Mouse (Mus musculus) liver, embryonic 15.5 days (tissue): Measurements from ENCODE around the gene Cops4. TPM values are rescaled to one million over a fixed set of nuclear protein-coding genes. Genes with fewer than 3 reads are reported as not detected.

Experiments used
- ATAC-seq: fragments of 200-750 bp; cut with Nextera tagmentation; 2 replicates; pipeline ENCODE4 v1.8.0; 2017; ENCODE audit warnings: moderate number of reproducible peaks, mild to moderate bottlenecking, moderate library complexity; ENCODE audit not compliant: insufficient read depth
- H3K27ac ChIP-seq: fragments of 300-500 bp; sonication (generic); replicated peaks from 2 replicates; pipeline ENCODE4 v1.5.1; 2015; ENCODE audit warnings: mild to moderate bottlenecking, inconsistent platforms
- H3K27me3 ChIP-seq: fragments of 300-500 bp; sonication (generic); 2 replicates; pipeline ENCODE4 v1.6.1; 2015; ENCODE audit warnings: mild to moderate bottlenecking, inconsistent platforms
- H3K36me3 ChIP-seq: fragments of 300-500 bp; sonication (generic); replicated peaks from 2 replicates; pipeline ENCODE4 v1.6.1; 2015; ENCODE audit warnings: moderate library complexity, mild to moderate bottlenecking, inconsistent platforms
- H3K4me1 ChIP-seq: fragments of 300-500 bp; sonication (generic); replicated peaks from 2 replicates; pipeline ENCODE4 v1.6.1; 2015; ENCODE audit warnings: inconsistent platforms
- H3K4me2 ChIP-seq: fragments of 300-500 bp; sonication (generic); 2 replicates; pipeline ENCODE4 v1.6.1; 2015; ENCODE audit warnings: moderate library complexity, mild to moderate bottlenecking, inconsistent platforms
- H3K4me3 ChIP-seq: fragments of 300-500 bp; sonication (generic); replicated peaks from 2 replicates; pipeline ENCODE4 v1.5.1; 2015; ENCODE audit warnings: mild to moderate bottlenecking, inconsistent platforms
- H3K9ac ChIP-seq: fragments of 300-500 bp; sonication (generic); 2 replicates; pipeline ENCODE4 v1.6.1; 2015; ENCODE audit warnings: moderate library complexity, mild to moderate bottlenecking, inconsistent platforms
- H3K9me3 ChIP-seq: fragments of 300-500 bp; sonication (generic); replicated peaks from 2 replicates; pipeline ENCODE4 v1.6.1; 2016; ENCODE audit warnings: inconsistent platforms
- WGBS: fragments of 180-500 bp; shearing (Covaris S2); methylation state at CpG from one replicate; pipeline ENCODE4 v1.1.7; 2015; ENCODE audit warnings: mixed read lengths; ENCODE audit not compliant: insufficient replicate concordance; 5-methylcytosine and 5-hydroxymethylcytosine counted together
- polyA plus RNA-seq: library from polyadenylated mRNA; unstranded; fragments of >200 nt; fragmentation: Nextera tagmentation; extraction: Ambion mirVana; gene quantifications from 2 replicates; pipeline ENCODE4 v1.2.1, GENCODE M21; 2015

Cops4 gene
- polyA plus RNA-seq, 1 experiment from 2014 or later: 67.6 TPM

DNA sequence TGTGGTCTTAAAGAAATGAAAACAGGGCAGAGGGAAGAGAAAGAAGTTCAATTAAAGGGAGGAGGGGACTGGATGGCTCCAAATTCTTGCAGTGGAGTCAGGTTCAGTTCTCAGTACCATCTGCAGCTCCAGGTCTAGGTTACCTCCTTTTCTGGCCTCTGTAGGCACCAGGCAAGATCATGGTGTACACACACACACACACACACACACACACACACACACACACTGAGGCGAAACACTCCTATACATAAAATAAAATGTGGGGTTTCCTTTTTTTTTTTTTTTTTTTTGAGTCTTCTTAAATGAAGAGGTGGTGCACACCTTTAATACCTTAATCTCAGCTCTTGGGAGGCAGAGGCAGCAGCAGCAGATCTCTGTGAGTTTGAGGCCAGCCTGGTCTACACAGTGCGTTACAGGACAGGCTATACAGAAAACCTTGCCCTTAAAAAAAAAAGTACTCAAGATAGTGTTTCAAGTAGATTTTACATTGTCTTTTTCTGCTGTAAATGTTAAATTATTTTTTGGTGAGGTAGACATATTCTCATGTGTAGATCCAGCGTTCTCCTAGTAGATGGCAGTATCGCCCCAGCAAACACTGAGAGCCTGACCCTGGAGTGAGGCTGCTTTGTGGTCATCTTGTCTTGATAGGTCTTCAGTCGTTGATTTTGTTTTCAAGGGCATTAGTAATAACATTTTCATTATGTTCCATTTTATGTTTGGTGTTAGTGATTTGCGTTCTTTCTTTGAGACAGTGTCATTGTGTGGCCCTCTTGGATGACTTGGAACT, 28.4 kb downstream of the Cops4 start:
- H3K36me3 ChIP-seq: peaks cover 58% of the 10 kb centered on the region
- no peak overlapping the region for H3K4me2 ChIP-seq

DNA sequence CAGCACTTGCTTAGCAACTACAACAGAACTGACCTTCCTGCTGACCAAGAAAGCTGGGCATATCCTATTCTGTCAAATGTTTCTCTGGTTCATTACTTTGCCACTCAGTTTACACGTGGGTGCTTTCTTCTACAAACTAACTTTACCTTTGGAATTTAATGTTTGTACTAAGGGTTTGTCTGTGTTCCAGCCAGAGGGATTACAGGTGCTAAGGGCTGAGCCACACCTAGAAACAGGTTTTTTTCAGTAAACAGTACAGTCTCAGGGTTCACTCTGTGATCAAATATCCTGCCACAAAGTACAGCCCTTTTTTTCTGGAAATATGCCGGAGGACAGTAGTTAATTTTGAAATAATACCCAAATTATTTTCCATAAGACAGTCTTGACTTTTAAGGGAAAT, 30.1 kb downstream of the Cops4 start:
- no peaks in the 10 kb centered on the region for H3K27me3 ChIP-seq
- H3K4me2 ChIP-seq: no peak overlapping the region
- no peaks in the 10 kb centered on the region for H3K9me3 ChIP-seq
- WGBS: 74% methylated on average over 2 of the region's 2 CpGs
- H3K27ac ChIP-seq: peak overlapping the region; percentile 24; the same call in 1 of the 2 replicates
- peaks cover 42% of the 10 kb centered on the region for H3K36me3 ChIP-seq
- ATAC-seq: peak; percentile 71
- H3K4me1 ChIP-seq: peaks cover 6% of the 10 kb centered on the region; the same call in 1 of the 2 replicates
- no peak overlapping the region for H3K9ac ChIP-seq
- H3K4me3 ChIP-seq: no peak overlapping the region

More for the DNA sequence above, 28.4 kb downstream of the Cops4 start:
- WGBS: 72% methylated on average over 6 of the region's 6 CpGs
- ATAC-seq: no peak
- H3K4me3 ChIP-seq: no peak overlapping the region
- H3K9me3 ChIP-seq: no peaks in the 10 kb centered on the region
- 0 out of 2 replicates have a peak, but pooled peaks cover 3% of the 10 kb centered on the region for H3K4me1 ChIP-seq
- no peak overlapping the region for H3K27ac ChIP-seq
- H3K9ac ChIP-seq: no peak overlapping the region
- no peaks in the 10 kb centered on the region for H3K27me3 ChIP-seq

DNA sequence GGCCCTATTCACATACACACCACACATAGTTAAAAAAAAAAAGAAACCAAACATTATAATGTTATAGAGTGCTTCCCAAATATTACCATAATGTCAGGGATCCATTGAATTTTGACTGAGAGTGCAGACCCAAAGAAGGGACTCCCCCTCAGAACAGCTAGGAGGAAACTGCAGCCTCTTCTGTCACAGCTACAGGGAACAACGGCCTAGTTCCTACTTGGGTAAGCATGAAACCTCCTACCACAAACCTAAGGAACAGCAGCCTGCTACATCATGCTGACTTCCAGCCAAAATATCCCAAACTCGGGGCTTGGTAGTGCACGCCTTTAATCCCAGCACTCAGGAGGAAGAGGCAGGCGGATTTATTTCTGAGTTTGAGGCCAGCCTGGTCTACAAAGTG, 31.2 kb downstream of the Cops4 start:
- no peaks in the 10 kb centered on the region for H3K27me3 ChIP-seq
- peaks cover 33% of the 10 kb centered on the region for H3K36me3 ChIP-seq
- no peak overlapping the region for H3K27ac ChIP-seq

GRCm38 (mm10) chr5:100550151-100550550, 32.0 kb downstream of the Cops4 start:
- Histone ChIP-seq H3K27ac (no peak overlapping the region), H3K4me2 (no peak overlapping the region), H3K4me1 (peaks cover 6% of the 10 kb centered on the region; the same call in 1 of the 2 replicates), H3K4me3 (no peak overlapping the region), H3K9me3 (no peaks in the 10 kb centered on the region), H3K27me3 (no peaks in the 10 kb centered on the region), H3K36me3 (peaks cover 25% of the 10 kb centered on the region), H3K9ac (no peak overlapping the region)
- no peak for ATAC-seq
- 76% methylated on average over 1 of the region's 1 CpGs for WGBS

More for the DNA sequence above, 31.2 kb downstream of the Cops4 start:
- H3K4me2 ChIP-seq: no peak overlapping the region
- H3K9me3 ChIP-seq: no peaks in the 10 kb centered on the region
- ATAC-seq: no peak
- no peak overlapping the region for H3K4me3 ChIP-seq
- WGBS: 78% methylated on average over 4 of the region's 4 CpGs
- H3K4me1 ChIP-seq: peaks cover 6% of the 10 kb centered on the region; the same call in 1 of the 2 replicates
- H3K9ac ChIP-seq: no peak overlapping the region

- Histone ChIP-seq H3K4me2 (no peak overlapping the region), H3K4me3 (no peak overlapping the region), H3K27me3 (no peaks in the 10 kb centered on the region), H3K36me3 (peaks cover 24% of the 10 kb centered on the region), H3K9me3 (no peaks in the 10 kb centered on the region), H3K27ac (no peak overlapping the region), H3K9ac (no peak overlapping the region), H3K4me1 (peaks cover 6% of the 10 kb centered on the region; the same call in 1 of the 2 replicates)
- ATAC-seq: no peak
- 34% methylated on average over 2 of the region's 2 CpGs for WGBS
These were observed 33.8 kb downstream of the Cops4 start for GRCm38 (mm10) chr5:100551952-100552351.

GRCm38 (mm10) chr5:100553426-100553825, 35.3 kb downstream of the Cops4 start:
- WGBS: 48% methylated on average over 8 of the region's 8 CpGs
- H3K4me1 ChIP-seq: peaks cover 12% of the 10 kb centered on the region
- H3K4me3 ChIP-seq: no peak overlapping the region

GRCm38 (mm10) chr5:100557019-100557418, 38.9 kb downstream of the Cops4 start:
- no peak overlapping the region for H3K4me3 ChIP-seq
- H3K9me3 ChIP-seq: no peaks in the 10 kb centered on the region
- no peaks in the 10 kb centered on the region for H3K27me3 ChIP-seq
- H3K27ac ChIP-seq: no peak overlapping the region
- no peak for ATAC-seq
- H3K4me1 ChIP-seq: peaks cover 6% of the 10 kb centered on the region
- 64% methylated on average over 14 of the region's 14 CpGs for WGBS
- peaks cover 6% of the 10 kb centered on the region; the same call in 1 of the 2 replicates for H3K36me3 ChIP-seq
- H3K9ac ChIP-seq: no peak overlapping the region
- H3K4me2 ChIP-seq: no peak overlapping the region

More at GRCm38 (mm10) chr5:100553426-100553825, 35.3 kb downstream of the Cops4 start:
- no peak for ATAC-seq
- peaks cover 12% of the 10 kb centered on the region; the same call in 1 of the 2 replicates for H3K36me3 ChIP-seq
- H3K9me3 ChIP-seq: no peaks in the 10 kb centered on the region
- H3K27ac ChIP-seq: no peak overlapping the region
- no peak overlapping the region for H3K4me2 ChIP-seq
- H3K27me3 ChIP-seq: no peaks in the 10 kb centered on the region
- H3K9ac ChIP-seq: no peak overlapping the region

DNA sequence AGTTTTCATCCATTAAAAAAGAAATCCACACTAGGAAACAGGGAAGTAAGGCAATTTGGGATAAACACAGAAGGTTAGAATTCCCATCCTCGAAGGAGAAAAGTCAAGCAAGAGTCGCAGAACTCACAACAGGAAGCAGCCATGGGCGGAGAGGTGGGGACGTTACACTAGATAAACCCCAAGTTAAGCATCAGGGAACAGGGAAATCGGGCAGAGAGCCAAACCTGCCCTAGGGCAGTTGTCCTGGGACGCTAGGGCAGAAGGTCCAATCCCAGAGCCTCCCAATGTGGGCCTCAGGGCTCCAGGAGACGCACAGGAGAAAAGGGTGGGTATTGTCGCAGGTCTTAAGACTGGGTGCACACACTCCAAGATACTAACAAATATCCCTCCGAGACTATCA, 39.4 kb downstream of the Cops4 start:
- no peaks in the 10 kb centered on the region for H3K27me3 ChIP-seq
- no peak overlapping the region for H3K9ac ChIP-seq
- 31% methylated on average over 9 of the region's 9 CpGs for WGBS
- no peak for ATAC-seq
- no peak overlapping the region for H3K4me3 ChIP-seq
- H3K9me3 ChIP-seq: no peaks in the 10 kb centered on the region
- no peak overlapping the region for H3K27ac ChIP-seq
- peaks cover 6% of the 10 kb centered on the region for H3K4me1 ChIP-seq
- no peak overlapping the region for H3K4me2 ChIP-seq
- H3K36me3 ChIP-seq: peaks cover 6% of the 10 kb centered on the region; the same call in 1 of the 2 replicates

- Histone ChIP-seq H3K9me3 (no peaks in the 10 kb centered on the region), H3K9ac (no peak overlapping the region), H3K4me2 (no peak overlapping the region), H3K4me3 (no peak overlapping the region), H3K27ac (no peak overlapping the region), H3K27me3 (no peaks in the 10 kb centered on the region), H3K4me1 (peaks cover 6% of the 10 kb centered on the region), H3K36me3 (peaks cover 6% of the 10 kb centered on the region; the same call in 1 of the 2 replicates)
- ATAC-seq: no peak
- 72% methylated on average over 3 of the region's 3 CpGs for WGBS
These were observed 40.7 kb downstream of the Cops4 start for GRCm38 (mm10) chr5:100558783-100559182.

DNA sequence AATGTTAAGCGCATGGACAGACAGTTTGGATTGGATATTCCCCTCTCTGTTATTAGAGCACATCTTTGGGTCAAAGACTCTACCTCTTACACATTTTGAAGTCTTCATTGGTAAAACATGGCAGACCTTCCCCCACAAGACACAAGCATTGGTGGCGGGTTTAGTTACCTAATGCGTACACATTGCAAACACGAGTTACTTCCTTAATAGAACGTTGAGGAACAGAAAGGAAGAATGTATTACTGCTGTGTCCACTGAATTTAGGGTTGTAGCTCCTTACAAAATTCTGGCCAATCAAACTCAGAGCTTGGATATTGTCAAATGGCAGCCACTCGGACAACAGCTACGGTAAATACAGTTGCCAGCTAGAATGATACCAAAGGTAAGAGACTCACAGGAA, 41.2 kb downstream of the Cops4 start:
- peaks cover 6% of the 10 kb centered on the region; the same call in 1 of the 2 replicates for H3K36me3 ChIP-seq
- H3K4me1 ChIP-seq: peaks cover 6% of the 10 kb centered on the region
- no peak overlapping the region for H3K4me2 ChIP-seq
- H3K9ac ChIP-seq: no peak overlapping the region
- no peak overlapping the region for H3K27ac ChIP-seq
- no peak overlapping the region for H3K4me3 ChIP-seq
- WGBS: 75% methylated on average over 7 of the region's 7 CpGs
- no peak for ATAC-seq
- no peaks in the 10 kb centered on the region for H3K9me3 ChIP-seq
- H3K27me3 ChIP-seq: no peaks in the 10 kb centered on the region

DNA sequence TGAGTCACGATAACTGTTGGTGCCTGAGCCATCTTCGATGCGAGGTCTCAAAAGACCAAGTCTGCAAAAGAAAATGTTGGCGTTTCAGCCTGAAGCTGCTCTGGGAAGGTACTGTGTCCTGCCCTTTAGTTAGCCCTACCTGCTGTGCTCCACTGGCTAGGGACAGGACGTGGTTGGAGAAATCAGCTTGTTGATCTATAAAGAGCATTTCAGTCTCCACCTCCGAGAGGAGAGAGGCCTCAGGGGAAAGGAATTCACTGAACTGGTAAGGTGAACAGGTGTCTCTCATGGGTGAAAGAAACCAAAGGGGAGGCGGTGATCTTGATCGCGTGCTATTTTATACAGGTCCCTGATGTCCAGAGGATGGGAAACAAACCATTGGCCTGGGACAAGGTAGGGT, 44.6 kb downstream of the Cops4 start:
- Histone ChIP-seq H3K9me3 (no peaks in the 10 kb centered on the region), H3K36me3 (no peaks in the 10 kb centered on the region; the same call in 1 of the 2 replicates), H3K4me3 (no peak overlapping the region), H3K27me3 (no peaks in the 10 kb centered on the region), H3K4me1 (peaks cover 16% of the 10 kb centered on the region), H3K4me2 (no peak overlapping the region), H3K27ac (no peak overlapping the region), H3K9ac (no peak overlapping the region)
- ATAC-seq: no peak
- 71% methylated on average over 9 of the region's 9 CpGs for WGBS
